Mouse (Mus musculus): ENCODE results near the gene Orc1. TPM values are rescaled to one million over a fixed set of nuclear protein-coding genes. Genes with fewer than 3 reads are reported as not detected.

The Orc1 gene
- polyA plus RNA-seq, 1 experiment from 2014 or later = 2.4 TPM

Other genes starting within 250 kb of the Orc1 start
- gene Shisal2a, start 196.1 kb upstream of the Orc1 start, polyA plus RNA-seq (2015; fragmentation: Nextera tagmentation; extraction: Ambion mirVana) = 1.7 and 2.7 TPM in 2 replicates
- gene Gpx7, start 172.5 kb upstream of the Orc1 start, polyA plus RNA-seq (2015; fragmentation: Nextera tagmentation; extraction: Ambion mirVana) = 26.3 and 28.3 TPM in 2 replicates
- gene Tut4, start 120.0 kb upstream of the Orc1 start, polyA plus RNA-seq (2015; fragmentation: Nextera tagmentation; extraction: Ambion mirVana) = 66.1 and 66.8 TPM in 2 replicates
- 90.6 and 97.2 TPM in 2 replicates for gene Prpf38a, start 87 bp upstream of the Orc1 start, polyA plus RNA-seq (2015; fragmentation: Nextera tagmentation; extraction: Ambion mirVana)
- gene Cc2d1b, start 40.5 kb downstream of the Orc1 start, polyA plus RNA-seq (2015; fragmentation: Nextera tagmentation; extraction: Ambion mirVana) = 19.3 and 21.6 TPM in 2 replicates
- gene 3110021N24Rik, start 140.2 kb downstream of the Orc1 start, polyA plus RNA-seq (2015; fragmentation: Nextera tagmentation; extraction: Ambion mirVana) = 1.1 and 1.6 TPM in 2 replicates
- 5.8 and 6.6 TPM in 2 replicates for gene Zfyve9, start 201.4 kb downstream of the Orc1 start, polyA plus RNA-seq (2015; fragmentation: Nextera tagmentation; extraction: Ambion mirVana)